Mouse (Mus musculus): ENCODE measurements at regions not wholly inside any gene's neighbourhood (a gene's known extent, or its start where the extent isn't known, plus 50 kb on each side); places are given as distances from the start of the nearest gene placed in this dataset.
"Not testable (repeated sequence)": the region's sequence is repeated elsewhere in the genome, so short reads cannot be mapped to it uniquely, and the experiment has no call there.

DNA sequence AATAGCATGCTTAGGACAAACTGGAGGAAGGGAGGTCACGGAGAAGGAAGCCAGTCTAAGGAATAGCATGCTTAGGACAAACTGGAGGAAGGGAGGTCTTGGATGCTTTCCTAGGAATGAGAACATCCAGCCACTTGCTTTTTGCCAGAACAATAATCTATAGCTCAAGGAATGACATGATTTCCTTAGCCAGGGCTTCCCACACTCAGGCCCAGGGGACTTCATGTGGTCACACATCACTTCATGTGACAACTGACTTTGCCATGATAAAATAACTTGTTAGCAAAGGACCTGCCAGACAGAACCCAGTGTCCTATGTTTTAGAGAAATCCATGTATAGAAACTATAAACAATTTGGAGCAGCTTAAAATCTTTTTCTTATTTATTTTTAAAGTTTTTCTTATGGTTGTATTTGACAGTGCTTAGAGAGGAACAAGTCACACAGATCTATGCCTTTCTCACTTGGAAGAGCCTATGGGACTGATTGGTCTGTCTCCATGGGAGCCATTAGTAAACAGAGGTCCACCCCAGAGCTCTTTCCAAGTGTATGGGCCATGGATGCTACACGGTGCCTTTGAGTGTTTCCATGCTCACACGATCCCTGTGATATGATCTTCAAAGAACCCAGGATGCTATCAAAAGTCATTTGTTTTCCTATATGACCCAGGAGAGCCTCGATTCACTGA is 153.3 kb upstream of the Unc93a2 start:
- no peak for DNase-seq (ENCODE audit: low spot score)

DNA sequence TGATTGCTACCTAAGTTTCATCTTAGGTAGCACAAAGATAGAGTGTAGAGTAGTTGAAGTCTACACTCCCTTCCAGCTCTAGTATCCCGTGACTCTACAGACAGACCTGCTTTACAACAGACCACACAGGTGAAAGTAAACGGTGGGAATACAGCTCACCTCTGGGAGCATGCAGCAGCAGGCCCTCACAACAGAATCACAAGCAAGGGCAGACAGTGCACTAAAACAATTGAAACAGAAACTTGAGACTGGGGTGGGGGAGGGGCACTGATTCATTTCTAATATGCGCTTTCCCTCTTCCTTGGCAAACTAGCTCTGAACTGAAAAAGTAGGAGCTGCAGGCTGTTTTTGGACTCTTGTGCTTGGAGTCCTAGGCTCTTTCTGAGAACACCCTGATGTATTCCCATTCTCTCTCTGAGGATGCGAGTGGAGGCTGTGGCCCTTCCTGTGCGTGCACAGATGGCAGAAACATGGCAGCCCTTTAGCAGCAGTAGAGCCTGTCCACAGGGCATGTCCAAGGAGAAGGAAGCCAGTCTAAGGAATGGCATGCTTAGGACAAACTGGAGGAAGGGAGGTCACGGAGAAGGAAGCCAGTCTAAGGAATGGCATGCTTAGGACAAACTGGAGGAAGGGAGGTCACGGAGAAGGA is 152.5 kb upstream of the Unc93a2 start:
- DNase-seq (ENCODE audit: low spot score): no peak

DNA sequence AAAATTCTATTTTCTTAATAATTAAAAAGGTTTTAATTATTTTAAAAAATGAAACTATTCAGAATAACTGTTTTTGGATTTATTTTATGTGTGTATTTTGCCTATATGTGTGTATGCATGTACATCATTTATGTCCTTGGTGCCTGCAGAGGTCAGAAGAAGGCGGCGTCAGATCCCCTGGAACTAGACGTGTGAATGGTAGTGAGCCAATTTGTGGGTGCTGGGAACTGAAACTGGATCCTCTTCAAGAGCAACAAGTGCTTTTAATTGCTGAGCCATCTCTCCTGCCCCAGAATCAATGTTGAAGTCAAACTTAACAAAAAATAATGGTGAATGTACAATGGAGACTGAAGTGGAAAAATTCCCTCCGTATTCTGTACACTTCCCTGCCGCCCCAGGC is 151.9 kb upstream of the Unc93a2 start:
- no peak for DNase-seq (ENCODE audit: low spot score)

DNA sequence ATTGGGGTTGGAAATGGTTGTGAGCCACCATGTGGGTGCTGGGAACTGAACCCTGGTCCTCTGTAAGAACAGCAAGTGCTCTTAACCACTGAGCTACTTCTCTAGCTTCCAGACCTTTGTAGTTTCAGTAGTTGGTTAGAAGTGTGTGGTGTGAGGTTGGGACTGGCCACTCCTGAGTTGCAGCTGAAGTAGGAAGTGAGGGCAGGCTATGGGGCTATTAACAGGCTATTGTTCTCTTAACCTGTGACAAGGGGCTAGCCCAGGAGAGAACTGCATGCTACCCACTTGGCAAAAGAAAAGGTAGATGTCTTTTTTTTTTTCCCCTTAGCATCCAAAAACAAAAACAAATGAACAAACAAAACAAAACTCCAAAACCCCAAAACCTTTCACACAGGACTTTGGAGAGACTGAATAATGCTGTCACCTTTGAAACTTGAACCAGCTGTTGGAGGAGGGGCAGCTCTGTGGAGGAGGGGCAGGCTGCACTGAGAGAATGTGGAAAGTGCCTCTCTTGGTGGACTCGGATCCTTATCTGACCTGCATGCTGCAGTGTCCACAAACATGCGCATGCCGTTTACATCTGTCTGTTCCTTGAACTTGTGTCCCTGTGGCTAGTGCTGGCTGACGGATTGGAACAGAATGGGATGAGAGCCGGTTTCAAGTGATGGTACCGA is 149.3 kb upstream of the Unc93a2 start:
- no peak for DNase-seq (ENCODE audit: low spot score)

DNA sequence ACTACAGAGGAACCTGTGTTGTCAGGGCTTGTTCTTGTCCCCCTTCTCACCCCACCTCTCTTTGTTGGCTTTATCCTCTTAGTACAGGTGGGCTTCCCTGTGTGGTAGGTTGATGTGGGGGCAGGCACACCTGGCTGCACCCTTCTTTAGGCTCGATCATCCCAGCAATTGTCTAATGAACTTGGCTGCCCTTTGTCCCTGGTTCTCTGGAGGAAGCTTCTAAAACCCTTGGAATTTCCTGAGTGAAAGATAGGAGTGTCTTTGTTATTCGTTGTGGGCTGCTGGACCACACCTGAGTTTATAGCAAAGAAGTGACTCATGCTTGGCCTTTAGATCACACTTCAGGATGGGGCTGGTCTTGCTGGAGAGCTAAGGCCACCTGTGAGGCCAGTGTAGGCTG is 148.3 kb upstream of the Unc93a2 start:
- DNase-seq (ENCODE audit: low spot score): no peak

DNA sequence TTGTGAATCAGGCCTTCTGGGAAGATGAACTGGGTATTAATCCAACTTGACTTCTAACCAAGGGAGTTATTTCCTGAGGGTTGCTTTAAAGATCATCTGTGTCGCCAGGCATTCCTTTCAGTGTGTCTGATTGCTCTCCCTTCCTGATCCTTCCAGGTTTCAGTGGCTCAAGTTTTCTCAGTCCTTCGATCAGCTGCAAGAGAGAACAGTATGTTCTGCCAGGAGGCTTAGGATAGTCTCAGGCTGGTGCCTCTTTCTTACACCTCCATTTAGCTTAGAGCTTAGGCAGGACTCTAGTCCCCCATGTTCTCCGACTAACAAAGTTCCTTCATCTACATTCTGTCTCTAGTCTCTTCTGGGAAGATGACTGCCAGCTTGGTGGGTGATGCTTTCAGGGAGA is 147.4 kb upstream of the Unc93a2 start:
- DNase-seq (ENCODE audit: low spot score): no peak

DNA sequence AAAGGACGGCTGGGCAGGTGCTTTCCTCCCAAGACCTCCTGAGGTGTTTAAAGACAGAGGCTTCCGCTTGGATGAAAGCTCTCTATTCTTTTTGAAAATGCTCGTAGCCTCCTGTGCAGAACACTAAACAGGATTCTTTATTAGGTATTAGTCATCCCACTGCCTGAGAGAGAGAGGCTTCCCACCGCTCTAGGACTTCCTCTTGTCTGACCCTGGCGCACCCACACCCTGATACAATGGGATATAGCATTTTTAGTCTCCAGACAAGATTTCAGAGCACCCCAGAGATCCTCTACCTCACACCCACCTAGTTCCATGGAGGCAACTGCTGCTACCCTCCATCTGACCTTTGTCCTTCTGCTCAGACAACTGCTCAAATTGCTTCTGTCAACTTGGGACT is 144.0 kb upstream of the Unc93a2 start:
- no peak for DNase-seq (ENCODE audit: low spot score)

DNA sequence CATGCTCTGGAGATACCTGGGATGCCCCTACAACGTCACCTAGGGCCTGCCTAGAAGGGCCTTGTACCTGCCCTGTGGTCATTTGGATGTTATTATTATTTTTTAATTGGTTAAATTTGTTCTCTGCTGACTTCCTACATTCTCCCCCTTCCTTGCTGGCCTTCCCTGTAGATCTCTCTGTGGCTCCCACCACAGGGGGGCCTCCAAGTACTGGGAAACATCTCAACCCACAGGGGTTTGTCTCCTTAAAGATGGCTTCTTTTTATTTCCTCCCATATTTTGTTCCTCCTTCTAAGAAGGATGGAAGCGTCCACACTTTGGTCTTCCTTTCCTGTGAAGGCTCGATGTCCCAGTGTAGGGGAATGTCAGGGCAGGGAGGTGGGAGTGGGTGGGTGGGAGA is 142.4 kb upstream of the Unc93a2 start:
- DNase-seq (ENCODE audit: low spot score): no peak

DNA sequence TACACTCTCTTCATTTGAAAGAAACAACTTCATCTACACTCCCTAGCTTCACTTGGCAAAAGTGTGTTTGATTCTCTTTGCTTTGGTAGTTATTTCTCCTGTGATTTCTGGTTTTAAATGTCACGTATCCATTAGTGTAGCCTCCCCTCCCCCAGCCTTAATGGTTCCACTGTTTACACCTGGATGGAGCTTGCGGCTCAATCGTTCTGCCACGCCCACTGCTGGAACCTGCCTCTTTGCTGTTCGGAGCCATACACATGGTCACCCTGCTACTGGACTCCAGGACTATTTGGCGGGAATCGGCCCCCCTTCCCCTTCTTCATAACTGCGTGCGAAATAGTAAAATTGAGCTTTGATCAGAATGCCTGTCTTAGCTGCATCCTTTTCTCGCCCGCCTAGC is 139.2 kb upstream of the Unc93a2 start:
- DNase-seq (ENCODE audit: low spot score): not testable (repeated sequence)

DNA sequence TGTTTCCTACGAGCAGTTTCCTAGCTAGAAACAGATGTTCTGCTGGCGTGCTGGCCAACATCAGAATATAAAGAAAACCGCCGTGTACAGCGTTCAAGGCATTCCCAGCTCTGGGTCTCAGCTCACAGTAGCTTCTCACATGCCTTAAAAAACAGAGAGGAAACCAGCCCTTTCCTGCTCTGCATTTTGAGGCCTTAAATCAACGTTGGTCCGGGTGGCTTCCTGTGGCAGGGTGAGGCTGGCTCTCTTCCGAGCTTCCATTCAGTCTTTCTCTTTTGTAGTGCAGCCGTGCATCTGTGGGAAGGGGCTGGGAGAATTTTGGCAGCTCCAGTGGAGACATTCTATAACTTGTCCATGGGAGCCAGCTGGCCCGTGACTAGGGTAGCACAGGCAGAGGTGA is 135.9 kb upstream of the Unc93a2 start:
- DNase-seq (ENCODE audit: low spot score): no peak
